Mouse (Mus musculus) small intestine, adult 10 weeks (tissue): ENCODE measurements around the gene Cacna1f. TPM values are rescaled to one million over a fixed set of nuclear protein-coding genes. Genes with fewer than 3 reads are reported as not detected.

ENCODE experiments used
- polyA plus RNA-seq: library from polyadenylated mRNA; stranded (reverse); fragments of 350-450 nt; fragmentation: Illumina TruSeq; extraction: RNeasy Lipid Tissue Mini Kit (QIAGEN cat#74804); gene quantifications from one replicate; pipeline ENCODE4 v1.2.3, GENCODE M21; 2014; ENCODE audit warnings: low replicate concordance

The Cacna1f gene
- polyA plus RNA-seq, result not detected

DNA sequence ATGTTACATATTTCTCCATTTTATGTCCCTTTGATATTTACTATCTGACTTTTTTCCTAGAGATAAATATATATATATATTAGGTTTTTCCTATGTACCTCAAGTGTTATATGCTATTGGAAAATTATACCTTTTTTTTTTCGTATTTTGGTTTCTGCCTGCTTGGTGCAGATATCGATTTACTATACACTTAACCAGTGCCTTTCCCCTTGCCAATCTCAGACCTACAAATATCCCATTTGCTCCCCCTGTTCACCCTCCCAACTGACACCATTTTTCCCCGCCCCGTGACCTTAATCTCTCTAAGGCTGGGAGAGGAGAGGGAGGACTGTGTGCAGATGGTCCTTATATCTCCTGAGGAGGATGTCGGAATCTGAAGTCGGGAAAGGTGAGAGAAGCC lies at the start of gene Cacna1f:
TSS of gene Cacna1f (plus strand) at position 301 of the 400 bp plus-strand sequence.

GRCm38 (mm10) chrX:7573176-7574086 lies 33.5 kb upstream of the Cacna1f start, which contains the start of gene Foxp3:
Gene Foxp3, plus strand, starts transcription at chrX:7573644.

DNA sequence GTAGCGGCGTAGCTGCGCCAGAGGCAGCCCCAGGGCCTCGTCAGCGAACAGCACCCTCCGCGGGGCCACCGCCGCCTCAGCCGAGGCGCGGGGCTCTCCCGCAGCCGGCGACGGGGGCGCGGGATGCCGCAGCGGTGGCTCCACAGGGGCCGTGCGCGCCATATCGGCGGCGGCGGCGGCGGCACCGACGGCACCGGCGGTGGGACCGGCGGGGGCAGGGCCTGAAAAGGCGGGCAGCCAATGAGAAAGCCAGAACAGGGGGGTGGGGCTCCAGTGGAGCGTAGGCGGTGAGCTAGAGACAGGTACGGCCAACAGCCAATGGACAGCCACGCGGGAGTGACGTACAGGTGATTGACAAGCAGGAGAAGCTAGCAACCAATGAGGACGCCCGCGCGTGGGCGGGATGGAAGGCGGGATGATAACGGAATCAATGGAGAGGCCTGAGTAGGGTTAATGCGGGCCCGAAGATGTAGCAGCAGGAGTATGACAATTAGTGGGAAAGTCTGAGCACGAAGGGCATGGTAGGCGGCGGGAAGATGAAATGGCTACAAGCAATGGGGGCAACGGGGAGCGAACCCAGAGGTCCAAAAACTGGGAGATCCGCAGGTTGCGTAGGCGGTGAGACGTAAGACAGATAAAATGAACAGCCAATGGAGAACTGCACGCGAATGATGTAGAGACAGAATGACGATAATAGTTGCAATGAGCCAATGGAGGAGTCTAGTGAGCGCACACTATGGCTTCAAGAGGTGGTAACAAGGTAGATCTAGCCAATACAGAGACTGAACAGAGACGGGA lies 32.6 kb upstream of the Cacna1f start, which contains the start of gene Ppp1r3f:
TSS of gene Ppp1r3f (minus strand) at position 197 of the 798 bp plus-strand sequence.

GRCm38 (mm10) chrX:7604879-7605574 lies 1.9 kb upstream of the Cacna1f start, which contains the start of gene Ccdc22:
Gene Ccdc22, minus strand, starts transcription at chrX:7605517.

DNA sequence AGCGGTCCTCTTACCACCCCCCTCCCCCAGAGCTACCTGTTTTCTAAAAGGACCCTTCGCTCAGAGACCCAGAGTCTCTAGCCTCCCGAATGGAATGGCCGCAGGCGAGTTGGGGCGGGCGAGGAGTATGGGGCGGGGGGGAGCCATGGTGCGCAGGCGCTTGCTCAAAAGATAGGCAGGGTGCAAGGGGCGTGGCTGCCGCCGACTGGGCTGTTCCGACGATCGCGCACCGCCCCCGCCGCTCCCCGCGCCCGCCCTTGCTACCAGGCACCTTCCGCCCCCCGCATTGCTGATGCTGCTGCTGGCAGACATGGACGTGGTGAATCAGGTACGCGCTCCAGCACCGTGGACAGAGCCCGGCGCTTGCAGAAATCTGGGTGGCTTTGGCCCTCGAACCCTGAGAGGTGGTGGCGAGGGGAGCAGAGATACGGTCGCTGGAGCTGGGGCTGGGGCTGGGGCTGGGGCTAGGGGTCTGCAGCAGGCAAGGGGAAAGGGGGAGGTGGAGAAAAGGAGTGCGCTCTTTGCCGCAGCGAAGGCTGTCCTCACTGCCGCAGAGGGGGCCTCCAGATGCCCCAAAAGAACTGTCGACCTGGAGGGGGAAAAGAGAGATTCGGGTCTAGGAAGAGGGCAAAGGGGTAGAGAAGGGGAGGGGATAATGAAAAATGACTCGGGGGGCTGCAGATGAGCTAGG lies 31.7 kb downstream of the Cacna1f start, which contains the start of gene Syp:
TSS of gene Syp (plus strand) at position 71 of the 691 bp plus-strand sequence.

DNA sequence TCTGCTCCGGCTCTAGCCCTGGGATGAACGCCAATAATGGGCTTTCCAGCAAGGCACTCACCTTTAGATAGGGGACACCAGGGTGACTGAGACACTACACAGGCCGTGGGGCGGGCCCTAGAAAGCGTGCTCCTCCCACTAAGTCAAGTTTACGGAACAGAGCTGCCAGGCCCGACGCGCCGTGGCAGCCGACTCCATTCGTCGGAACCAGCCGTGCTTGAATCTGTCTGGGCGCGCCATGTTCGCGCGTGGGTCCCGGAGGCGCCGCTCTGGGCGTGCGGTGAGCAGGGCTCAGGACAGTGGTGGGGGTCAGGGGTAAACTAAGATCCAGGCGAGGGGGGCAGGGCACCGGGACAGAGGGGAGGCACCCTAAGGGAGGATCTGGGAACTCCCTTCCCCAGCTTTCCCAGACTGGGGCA lies 50.3 kb downstream of the Cacna1f start, which contains the start of gene Prickle3:
TSS of gene Prickle3 (plus strand) at position 40 of the 419 bp plus-strand sequence.

GRCm38 (mm10) chrX:7670921-7671623 lies 64.2 kb downstream of the Cacna1f start, which contains the start of gene Plp2:
Gene Plp2, minus strand, starts transcription at chrX:7671390.

GRCm38 (mm10) chrX:7680864-7681263 lies 74.0 kb downstream of the Cacna1f start, which contains the start of gene Magix:
Gene Magix, minus strand, starts transcription at chrX:7681251.

Other genes with a start within 250 kb of the Cacna1f start
- gene Usp27x, start 231.3 kb upstream of the Cacna1f start, polyA plus RNA-seq, result 0.33 TPM
- not detected for gene Foxp3, start 33.4 kb upstream of the Cacna1f start, polyA plus RNA-seq
- gene Ppp1r3f, start 32.8 kb upstream of the Cacna1f start, polyA plus RNA-seq, result not detected
- 1.1 TPM for gene Ccdc22, start 1.6 kb upstream of the Cacna1f start, polyA plus RNA-seq
- gene Syp, start 31.4 kb downstream of the Cacna1f start, polyA plus RNA-seq, result 0.63 TPM
- 7.6 TPM for gene Prickle3, start 50.2 kb downstream of the Cacna1f start, polyA plus RNA-seq
- 26.2 TPM for gene Plp2, start 64.3 kb downstream of the Cacna1f start, polyA plus RNA-seq
- gene Magix, start 74.2 kb downstream of the Cacna1f start, polyA plus RNA-seq, result 0.33 TPM
- gene Gpkow, start 90.0 kb downstream of the Cacna1f start, polyA plus RNA-seq, result 33.0 TPM
- 3.8 TPM for gene Wdr45, start 107.2 kb downstream of the Cacna1f start, polyA plus RNA-seq
- not detected for gene Gm45208, start 115.2 kb downstream of the Cacna1f start, polyA plus RNA-seq
- gene Praf2, start 121.4 kb downstream of the Cacna1f start, polyA plus RNA-seq, result 12.1 TPM
- 4.6 TPM for gene Ccdc120, start 143.8 kb downstream of the Cacna1f start, polyA plus RNA-seq
- gene Tfe3, start 155.5 kb downstream of the Cacna1f start, polyA plus RNA-seq, result 3.7 TPM
- 21.4 TPM for gene Gripap1, start 182.7 kb downstream of the Cacna1f start, polyA plus RNA-seq
- 0.89 TPM for gene Kcnd1, start 215.2 kb downstream of the Cacna1f start, polyA plus RNA-seq
- 26.6 TPM for gene Otud5, start 234.3 kb downstream of the Cacna1f start, polyA plus RNA-seq